8 mouse cellular contexts compared by ENCODE assay signal in the genomic region with DNA sequence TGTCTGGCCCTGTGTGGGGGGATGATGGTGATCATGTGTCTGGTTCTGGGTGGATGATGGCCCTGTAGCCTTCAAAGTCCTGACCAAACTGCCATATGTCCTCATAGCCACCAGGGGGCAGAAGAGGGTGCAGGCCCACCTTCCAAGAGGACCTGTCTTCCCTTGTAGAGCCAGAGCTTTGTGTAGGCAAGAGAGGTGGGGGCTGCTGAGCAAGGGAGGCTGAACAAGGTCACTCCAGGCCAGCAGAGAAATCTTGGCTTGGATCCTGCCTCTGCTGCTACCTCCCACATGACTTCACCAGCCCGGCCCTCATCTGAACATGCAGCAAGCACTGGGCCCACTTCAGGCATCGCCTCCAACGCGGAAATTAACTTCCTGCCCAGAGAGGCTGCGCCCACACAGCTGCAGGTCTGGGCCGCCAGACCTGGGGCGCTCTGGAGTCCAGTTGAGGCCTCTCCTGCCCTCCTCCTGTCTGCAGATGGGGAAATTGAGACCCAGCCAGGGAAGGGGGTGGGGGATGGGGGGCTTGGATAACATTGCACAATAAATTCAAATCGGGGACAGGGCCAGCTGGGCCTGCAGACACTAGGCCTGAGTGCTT. TPM values are rescaled to one million over a fixed set of nuclear protein-coding genes. Genes with fewer than 3 reads are reported as not detected.
A peak's percentile ranks its signal among the peaks of the same experiment; 100 is the strongest.
DNase-seq lines count a peak whose midpoint lies in the region; ATAC-seq and TF ChIP-seq lines count a peak whose summit lies in the region.

No protein-coding gene starts in this region.

- peak; percentile 98 for TF ChIP-seq CTCF in liver, postnatal 0 days (IDR thresholded peaks at IDR 0.05; ENCODE audit: low read depth)

- TF ChIP-seq EP300 in liver, postnatal 0 days (IDR thresholded peaks at IDR 0.05; ENCODE audit: low read depth), result no peak

- H3K4me2 ChIP-seq in heart, embryonic 15.5 days, result 0 out of 2 replicates have a peak overlapping the region, but pooled peaks have one; percentile 11
- H3K4me2 ChIP-seq in liver, postnatal 0 days (ENCODE audit: low read depth, low read length), result no peak overlapping the region
- H3K4me2 ChIP-seq in neural tube, embryonic 15.5 days, result peak overlapping the region; percentile 17

- no peaks in the 10 kb centered on the region for H3K9me3 ChIP-seq in heart, embryonic 15.5 days (replicated peaks)
- H3K9me3 ChIP-seq in liver, postnatal 0 days (ENCODE audit: low read length), result no peaks in the 10 kb centered on the region
- no peaks in the 10 kb centered on the region for H3K9me3 ChIP-seq in neural tube, embryonic 15.5 days (replicated peaks)

- H3K4me3 ChIP-seq in brown adipose tissue, adult 24 weeks (ENCODE audit: insufficient read depth, low read depth, low read length), result no peak overlapping the region
- H3K4me3 ChIP-seq in heart, embryonic 15.5 days, result no peak overlapping the region
- no peak overlapping the region for H3K4me3 ChIP-seq in liver, postnatal 0 days (ENCODE audit: low read depth, low read length)
- no peak overlapping the region for H3K4me3 ChIP-seq in neural tube, embryonic 15.5 days (replicated peaks)

- H3K4me1 ChIP-seq in brown adipose tissue, adult 24 weeks (ENCODE audit: control insufficient read depth, insufficient read depth, insufficient read length, low read length), result peaks cover 19% of the 10 kb centered on the region
- H3K4me1 ChIP-seq in heart, embryonic 15.5 days (replicated peaks), result peaks cover 31% of the 10 kb centered on the region
- H3K4me1 ChIP-seq in liver, postnatal 0 days (ENCODE audit: insufficient read depth), result no peaks in the 10 kb centered on the region; the same call in 1 of the 2 replicates
- H3K4me1 ChIP-seq in neural tube, embryonic 15.5 days, result peaks cover 50% of the 10 kb centered on the region

- 18% methylated on average over 8 of the region's 8 CpGs for WGBS in heart, embryonic 15.5 days
- WGBS in liver, postnatal 0 days (ENCODE audit: insufficient replicate concordance), result 27% methylated on average over 8 of the region's 8 CpGs
- WGBS in neural tube, embryonic 15.5 days, result 30% methylated on average over 8 of the region's 8 CpGs

- peak overlapping the region; percentile 4; the same call in 1 of the 2 replicates for H3K9ac ChIP-seq in heart, embryonic 15.5 days
- no peak overlapping the region for H3K9ac ChIP-seq in liver, postnatal 0 days (replicated peaks)
- 0 out of 2 replicates have a peak overlapping the region, but pooled peaks have one; percentile 26 for H3K9ac ChIP-seq in neural tube, embryonic 15.5 days (replicated peaks)

- peak; percentile 90 for ATAC-seq in CD4-positive, CD25-positive, alpha-beta regulatory T cell, adult 4 months
- ATAC-seq in heart, embryonic 15.5 days (replicated peaks; ENCODE audit: insufficient number of reproducible peaks, insufficient read depth, low FRiP score, low read depth), result peak; percentile 93
- ATAC-seq in liver, postnatal 0 days, result peak; percentile 69
- peak; percentile 66 for ATAC-seq in neural tube, embryonic 15.5 days (ENCODE audit: low FRiP score)

- peaks cover 16% of the 10 kb centered on the region for H3K27me3 ChIP-seq in heart, embryonic 15.5 days
- peaks cover 8% of the 10 kb centered on the region for H3K27me3 ChIP-seq in liver, postnatal 0 days (ENCODE audit: insufficient read depth, low read length)
- H3K27me3 ChIP-seq in neural tube, embryonic 15.5 days (replicated peaks), result no peaks in the 10 kb centered on the region

- DNase-seq in fibroblast of lung, adult 2 months (ENCODE audit: low read depth), result peak; percentile 99
- DNase-seq in kidney, postnatal 25 days, result peak; percentile 91 to 98
- peak; percentile 72 for DNase-seq in liver, postnatal 0 days
- DNase-seq in testis, postnatal 10 days (ENCODE audit: low spot score), result peak; percentile 85

- peak overlapping the region; percentile 99 for H3K27ac ChIP-seq in brown adipose tissue, adult 24 weeks (replicated peaks; ENCODE audit: low read depth, low read length)
- peak overlapping the region; percentile 85 for H3K27ac ChIP-seq in heart, embryonic 15.5 days
- H3K27ac ChIP-seq in liver, postnatal 0 days (ENCODE audit: low read depth), result peak overlapping the region; percentile 1; the same call in 1 of the 2 replicates
- H3K27ac ChIP-seq in neural tube, embryonic 15.5 days (replicated peaks), result peak overlapping the region; percentile 83

- H3K36me3 ChIP-seq in heart, embryonic 15.5 days, result no peaks in the 10 kb centered on the region
- no peaks in the 10 kb centered on the region for H3K36me3 ChIP-seq in liver, postnatal 0 days (replicated peaks; ENCODE audit: insufficient read depth, low read length)
- no peaks in the 10 kb centered on the region for H3K36me3 ChIP-seq in neural tube, embryonic 15.5 days

RNA-seq across cellular contexts. Expression of a gene that starts 28.4 kb away (rescaled TPM):
- not detected for polyA plus RNA-seq in CD4-positive, CD25-positive, alpha-beta regulatory T cell, adult 4 months (2017; shearing (Covaris generic))
- polyA plus RNA-seq in brown adipose tissue, adult 24 weeks (2012; ENCODE audit: insufficient read depth, insufficient read length, missing spikeins), result not detected in 2 replicates
- polyA plus RNA-seq in heart, embryonic 15.5 days (2015; fragmentation: Nextera tagmentation; extraction: Ambion mirVana), result 1.3 and 5.2 TPM in 2 replicates
- polyA plus RNA-seq in liver, postnatal 0 days (2015; fragmentation: Nextera tagmentation; extraction: Ambion mirVana), result 0.05 and 0.09 TPM in 2 replicates
- 16.6 and 20.2 TPM in 2 replicates for polyA plus RNA-seq in neural tube, embryonic 15.5 days (2015; fragmentation: Nextera tagmentation; extraction: Ambion mirVana)

Comparison
In these comparisons a context has a peak if more than half of its experiments do, and no peak if none do; other contexts are left out.
1. H3K27ac ChIP-seq: peak in every context shown above with its lines; median percentile 99 in brown adipose tissue, adult 24 weeks; 85 in heart, embryonic 15.5 days; 83 in neural tube, embryonic 15.5 days; 1 in liver, postnatal 0 days.